ENCODE assay signal across 9 mouse cellular contexts in the genomic region with DNA sequence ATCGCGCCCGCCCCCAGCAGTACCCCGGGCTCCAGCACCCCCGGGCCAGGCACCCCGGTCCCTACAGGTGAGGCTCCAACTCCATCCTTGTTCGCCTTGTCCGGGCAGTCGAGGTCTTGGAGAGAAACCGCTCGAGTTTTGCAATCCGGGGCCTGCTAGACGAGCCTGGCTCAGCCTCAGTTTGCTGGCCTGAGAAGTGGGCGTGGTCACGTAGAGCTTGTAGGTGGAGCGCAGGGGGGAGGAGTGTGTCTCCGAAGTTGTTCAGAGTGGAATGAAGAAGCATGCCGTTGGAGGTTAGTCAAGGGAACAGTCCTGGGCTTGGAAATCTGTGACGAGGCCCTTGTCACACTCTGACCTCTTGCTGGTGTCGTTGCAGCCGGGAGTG. TPM values are rescaled to one million over a fixed set of nuclear protein-coding genes. Genes with fewer than 3 reads are reported as not detected.
DNase-seq lines count a peak whose midpoint lies in the region; ATAC-seq and TF ChIP-seq lines count a peak whose summit lies in the region.
"Had no signal": no experiment of that assay in that cellular context is flagged by ENCODE, and none has a peak within 500 bp of the region (broad histone marks: within the 10 kb centered on the region; RNA-seq: fewer than 3 reads in every experiment).

No protein-coding gene starts in this region.

- 2% methylated on average over 21 of the region's 21 CpGs for WGBS in heart, embryonic 10.5 days
- WGBS in embryonic facial prominence, embryonic 14.5 days: 2% methylated on average over 17 of the region's 21 CpGs
- WGBS in liver, postnatal 0 days (ENCODE audit: insufficient replicate concordance): 2% methylated on average over 21 of the region's 21 CpGs

- H3K4me3 ChIP-seq in heart, embryonic 10.5 days: peak overlapping the region; percentile 84
- H3K4me3 ChIP-seq in ES-E14 (ENCODE audit: insufficient read depth in 1 of 2, low read depth in 1 of 2, low read length in 2 of 2, poor library complexity in 1 of 2, severe bottlenecking in 1 of 2): peak overlapping the region; percentile 85 to 95
- H3K4me3 ChIP-seq in embryonic facial prominence, embryonic 14.5 days (ENCODE audit: low read depth, low read length): peak overlapping the region; percentile 56
- H3K4me3 ChIP-seq in liver, postnatal 0 days (ENCODE audit: low read depth, low read length): peak overlapping the region; percentile 68

- peaks cover 24% of the 10 kb centered on the region for H3K27me3 ChIP-seq in heart, embryonic 10.5 days (ENCODE audit: insufficient read depth, poor library complexity, severe bottlenecking)
- peaks cover 31% of the 10 kb centered on the region for H3K27me3 ChIP-seq in embryonic facial prominence, embryonic 14.5 days (replicated peaks; ENCODE audit: control insufficient read depth, insufficient read depth, low read length)
- peaks cover 19% of the 10 kb centered on the region for H3K27me3 ChIP-seq in liver, postnatal 0 days (ENCODE audit: insufficient read depth, low read length)

- H3K4me1 ChIP-seq in heart, embryonic 10.5 days: peaks cover 54% of the 10 kb centered on the region
- H3K4me1 ChIP-seq in ES-E14 (ENCODE audit: control insufficient read depth in 2 of 2, insufficient read depth in 2 of 2, low read length in 2 of 2, poor library complexity in 1 of 2): peaks cover 0 to 15% of the 10 kb centered on the region in 2 experiments; a peak in 3 of 4 replicates
- peaks cover 25% of the 10 kb centered on the region for H3K4me1 ChIP-seq in embryonic facial prominence, embryonic 14.5 days (ENCODE audit: control insufficient read depth, insufficient read depth, low read length)
- peaks cover 39% of the 10 kb centered on the region for H3K4me1 ChIP-seq in liver, postnatal 0 days (ENCODE audit: insufficient read depth)

- in situ Hi-C loops in ES-E14 (cut with MboI; ENCODE audit: low sequenced_read_pairs in 2 of 2, unreplicated experiment in 2 of 2): no loop called here

- 0 out of 2 replicates have a peak, but pooled peaks cover 2% of the 10 kb centered on the region for H3K36me3 ChIP-seq in heart, embryonic 10.5 days
- H3K36me3 ChIP-seq in ES-E14 (ENCODE audit: control insufficient read depth, insufficient read depth, low read length, poor library complexity, severe bottlenecking): peaks cover 6% of the 10 kb centered on the region
- no peaks in the 10 kb centered on the region for H3K36me3 ChIP-seq in embryonic facial prominence, embryonic 14.5 days (ENCODE audit: control insufficient read depth, insufficient read depth, low read length)
- peaks cover 3% of the 10 kb centered on the region for H3K36me3 ChIP-seq in liver, postnatal 0 days (replicated peaks; ENCODE audit: insufficient read depth, low read length)

- H3K4me2 ChIP-seq in embryonic facial prominence, embryonic 14.5 days (ENCODE audit: low read depth, low read length): peak overlapping the region; percentile 66
- peak overlapping the region; percentile 95 for H3K4me2 ChIP-seq in liver, postnatal 0 days (ENCODE audit: low read depth, low read length)

- peak; percentile 23 for ATAC-seq in embryonic facial prominence, embryonic 14.5 days (ENCODE audit: low read depth)
- ATAC-seq in inflammation-experienced regulatory T-cells, adult 6 months: peak; percentile 18
- ATAC-seq in liver, postnatal 0 days: peak; percentile 66
- ATAC-seq in neutrophil, adult 5-6 weeks (ENCODE audit: extremely low read depth, insufficient number of reproducible peaks, low FRiP score, poor library complexity, severe bottlenecking): peak; percentile 42

- TF ChIP-seq CTCF in liver, postnatal 0 days (IDR thresholded peaks at IDR 0.05; ENCODE audit: low read depth): no peak

- no peak for TF ChIP-seq EP300 in liver, postnatal 0 days (IDR thresholded peaks at IDR 0.05; ENCODE audit: low read depth)

- H3K27ac ChIP-seq in heart, embryonic 10.5 days: peak overlapping the region; percentile 92
- peak overlapping the region; percentile 72 for H3K27ac ChIP-seq in ES-E14 (ENCODE audit: insufficient read depth, low read depth, low read length, poor library complexity, severe bottlenecking)
- H3K27ac ChIP-seq in embryonic facial prominence, embryonic 14.5 days (replicated peaks; ENCODE audit: low read depth, low read length): peak overlapping the region; percentile 79
- H3K27ac ChIP-seq in liver, postnatal 0 days (ENCODE audit: low read depth): peak overlapping the region; percentile 95

- peak overlapping the region; percentile 90 for H3K9ac ChIP-seq in ES-E14 (ENCODE audit: insufficient read depth, low read depth, low read length, poor library complexity, severe bottlenecking)
- H3K9ac ChIP-seq in embryonic facial prominence, embryonic 14.5 days (ENCODE audit: low read depth, low read length): peak overlapping the region; percentile 60
- peak overlapping the region; percentile 60 for H3K9ac ChIP-seq in liver, postnatal 0 days (replicated peaks)

- DNase-seq in heart, embryonic 10.5 days (ENCODE audit: low spot score): no peak
- DNase-seq in heart, adult 18-20 months: no peak
- peak; percentile 88 for DNase-seq in ES-E14 (ENCODE audit: low read depth, low spot score)
- peak; percentile 88 for DNase-seq in embryonic facial prominence, embryonic 14.5 days (ENCODE audit: low spot score)
- DNase-seq in liver, postnatal 0 days: peak; percentile 90
- no peak for DNase-seq in right cerebral cortex, postnatal 10 days (ENCODE audit: low spot score in 2 of 2)

- H3K9me3 ChIP-seq in heart, embryonic 10.5 days: no peaks in the 10 kb centered on the region
- H3K9me3 ChIP-seq in ES-E14 (ENCODE audit: control insufficient read depth, insufficient read depth, low read depth, low read length): no peaks in the 10 kb centered on the region
- H3K9me3 ChIP-seq in embryonic facial prominence, embryonic 14.5 days (ENCODE audit: control insufficient read depth, low read length): no peaks in the 10 kb centered on the region
- H3K9me3 ChIP-seq in liver, postnatal 0 days (ENCODE audit: low read length): no peaks in the 10 kb centered on the region

TF ChIP-seq in ES-E14, 5 proteins besides CTCF, POLR2A, EP300 and RAD21:
- TF ChIP-seq CHD2 (IDR thresholded peaks at IDR 0.05; ENCODE audit: low read depth, low read length) (no peak), ZNF384 (IDR thresholded peaks at IDR 0.05; ENCODE audit: low read depth, low read length) (no peak), MAFK (IDR thresholded peaks at IDR 0.05; ENCODE audit: insufficient read depth, low read depth, low read length) (no peak), HCFC1 (IDR thresholded peaks at IDR 0.05; ENCODE audit: borderline replicate concordance, insufficient read depth, low read length) (no peak; the same call in 1 of the 2 replicates), ZC3H11A (IDR thresholded peaks at IDR 0.05; ENCODE audit: borderline replicate concordance, low read depth, low read length) (no peak)

RNA-seq across cellular contexts. Expression of a gene that starts 0.5 kb away (rescaled TPM):
- 67.9 and 86.0 TPM in 2 replicates for polyA plus RNA-seq in heart, embryonic 10.5 days (2016; fragmentation: Nextera tagmentation; extraction: Ambion mirVana)
- 10 to 100 TPM; 34.5 to 37.8 TPM for total RNA-seq in heart, adult 18-20 months (2021)
- total RNA-seq in ES-E14 (2012; rRNA removed): 39.6 and 42.7 TPM in 2 replicates
- 66.1 and 68.6 TPM in 2 replicates for polyA plus RNA-seq in embryonic facial prominence, embryonic 14.5 days (2014; fragmentation: Nextera tagmentation; extraction: Ambion mirVana)
- 100 to 1,000 TPM; 329 to 406 (median 406) TPM for polyA plus RNA-seq in inflammation-experienced regulatory T-cells, adult 6 months (2017; shearing (Covaris generic))
- polyA plus RNA-seq in liver, postnatal 0 days (2015; fragmentation: Nextera tagmentation; extraction: Ambion mirVana): 91.2 and 91.9 TPM in 2 replicates
- total RNA-seq in neutrophil, adult 5-6 weeks (2017): 202 and 205 TPM in 2 replicates

RNA-seq across cellular contexts. Expression of a gene that starts 2.4 kb away (rescaled TPM):
- polyA plus RNA-seq in heart, embryonic 10.5 days (2016; fragmentation: Nextera tagmentation; extraction: Ambion mirVana): 14.3 and 21.2 TPM in 2 replicates
- total RNA-seq in heart, adult 18-20 months (2021): 10 to 100 TPM; 16.1 to 21.2 TPM
- total RNA-seq in ES-E14 (2012; rRNA removed): 10.5 and 17.2 TPM in 2 replicates
- 5.6 and 6.6 TPM in 2 replicates for polyA plus RNA-seq in embryonic facial prominence, embryonic 14.5 days (2014; fragmentation: Nextera tagmentation; extraction: Ambion mirVana)
- polyA plus RNA-seq in inflammation-experienced regulatory T-cells, adult 6 months (2017; shearing (Covaris generic)): 100 to 1,000 TPM in 1 of 3 experiments, 10 to 100 TPM in 2; 80.6 to 147 (median 88.8) TPM
- 6.6 and 7.4 TPM in 2 replicates for polyA plus RNA-seq in liver, postnatal 0 days (2015; fragmentation: Nextera tagmentation; extraction: Ambion mirVana)
- total RNA-seq in neutrophil, adult 5-6 weeks (2017): 115 and 132 TPM in 2 replicates

RNA-seq across cellular contexts. Expression of a gene that starts 16.1 kb away (rescaled TPM):
- not detected in 2 replicates for polyA plus RNA-seq in heart, embryonic 10.5 days (2016; fragmentation: Nextera tagmentation; extraction: Ambion mirVana)
- not detected for total RNA-seq in heart, adult 18-20 months (2021)
- not detected in 2 replicates for total RNA-seq in ES-E14 (2012; rRNA removed)
- not detected in 2 replicates for polyA plus RNA-seq in embryonic facial prominence, embryonic 14.5 days (2014; fragmentation: Nextera tagmentation; extraction: Ambion mirVana)
- not detected for polyA plus RNA-seq in inflammation-experienced regulatory T-cells, adult 6 months (2017; shearing (Covaris generic))
- polyA plus RNA-seq in liver, postnatal 0 days (2015; fragmentation: Nextera tagmentation; extraction: Ambion mirVana): 0.38 and 0.43 TPM in 2 replicates
- total RNA-seq in neutrophil, adult 5-6 weeks (2017): not detected in 2 replicates
- total RNA-seq: gastrocnemius, adult 8-10 months had no signal

RNA-seq across cellular contexts. Expression of a gene that starts 28.2 kb away (rescaled TPM):
- 89.7 and 93.8 TPM in 2 replicates for polyA plus RNA-seq in heart, embryonic 10.5 days (2016; fragmentation: Nextera tagmentation; extraction: Ambion mirVana)
- total RNA-seq in heart, adult 18-20 months (2021): 10 to 100 TPM; 62.1 to 63.2 TPM
- 26.9 and 27.9 TPM in 2 replicates for total RNA-seq in ES-E14 (2012; rRNA removed)
- polyA plus RNA-seq in embryonic facial prominence, embryonic 14.5 days (2014; fragmentation: Nextera tagmentation; extraction: Ambion mirVana): 81.9 and 88.6 TPM in 2 replicates
- polyA plus RNA-seq in inflammation-experienced regulatory T-cells, adult 6 months (2017; shearing (Covaris generic)): 100 to 1,000 TPM; 171 to 228 (median 197) TPM
- polyA plus RNA-seq in liver, postnatal 0 days (2015; fragmentation: Nextera tagmentation; extraction: Ambion mirVana): 23.1 and 26.8 TPM in 2 replicates
- 53.9 and 61.6 TPM in 2 replicates for total RNA-seq in neutrophil, adult 5-6 weeks (2017)

RNA-seq across cellular contexts. Expression of a gene that starts 38.1 kb away (rescaled TPM):
- polyA plus RNA-seq in heart, embryonic 10.5 days (2016; fragmentation: Nextera tagmentation; extraction: Ambion mirVana): 0.37 TPM in 1 of 2 replicates, not detected in the other
- total RNA-seq in heart, adult 18-20 months (2021): not detected
- 3.4 and 3.9 TPM in 2 replicates for total RNA-seq in ES-E14 (2012; rRNA removed)
- 0.35 TPM in 1 of 2 replicates, not detected in the other for polyA plus RNA-seq in embryonic facial prominence, embryonic 14.5 days (2014; fragmentation: Nextera tagmentation; extraction: Ambion mirVana)
- 100 to 1,000 TPM; 178 to 293 (median 197) TPM for polyA plus RNA-seq in inflammation-experienced regulatory T-cells, adult 6 months (2017; shearing (Covaris generic))
- polyA plus RNA-seq in liver, postnatal 0 days (2015; fragmentation: Nextera tagmentation; extraction: Ambion mirVana): 64.5 and 67.3 TPM in 2 replicates
- total RNA-seq in neutrophil, adult 5-6 weeks (2017): 22.6 and 23.6 TPM in 2 replicates
- total RNA-seq: gastrocnemius, adult 8-10 months had no signal

Comparison
In these comparisons a context has a peak if more than half of its experiments do, and no peak if none do; other contexts are left out.
1. DNase-seq: peak in ES-E14 (single experiment), embryonic facial prominence, embryonic 14.5 days (single experiment) and liver, postnatal 0 days (single experiment); none in heart, embryonic 10.5 days (single experiment), heart, adult 18-20 months (0 of 2) and right cerebral cortex, postnatal 10 days (0 of 2).
2. Peak in every context shown above with its lines, with median percentiles within 50 percentile points of each other: H3K27ac ChIP-seq, H3K4me3 ChIP-seq, H3K9ac ChIP-seq and ATAC-seq.